Mouse (Mus musculus): ENCODE results near the gene Apobr.

The Apobr gene

DNA sequence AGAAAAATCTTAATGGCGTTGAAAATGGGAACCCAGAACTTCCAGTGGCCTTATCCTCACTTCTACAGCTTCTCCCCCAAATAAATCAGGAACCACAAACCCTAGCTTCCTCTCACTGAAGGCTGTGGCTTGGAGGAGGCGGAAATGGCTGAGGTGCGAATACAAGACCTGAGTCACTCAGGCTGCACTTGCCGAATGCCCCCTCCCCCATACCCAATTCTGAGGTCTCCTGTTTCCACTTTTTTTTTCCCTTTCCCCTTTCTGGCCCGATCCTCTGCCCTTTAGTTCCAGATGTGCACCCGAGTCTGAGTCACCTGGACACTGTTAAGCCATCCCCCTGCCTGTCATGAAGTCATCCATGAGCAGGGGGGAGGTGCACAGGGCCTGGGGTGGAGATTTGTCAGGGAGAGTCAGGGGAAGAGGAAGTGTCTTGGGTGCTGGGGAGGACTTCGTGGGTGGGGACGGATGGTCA is at the start of gene Apobr:
TSS of gene Apobr (plus strand) at position 437 of the 472 bp plus-strand sequence.
- DNase-seq (ENCODE audit: low read depth): peak; percentile 65

DNA sequence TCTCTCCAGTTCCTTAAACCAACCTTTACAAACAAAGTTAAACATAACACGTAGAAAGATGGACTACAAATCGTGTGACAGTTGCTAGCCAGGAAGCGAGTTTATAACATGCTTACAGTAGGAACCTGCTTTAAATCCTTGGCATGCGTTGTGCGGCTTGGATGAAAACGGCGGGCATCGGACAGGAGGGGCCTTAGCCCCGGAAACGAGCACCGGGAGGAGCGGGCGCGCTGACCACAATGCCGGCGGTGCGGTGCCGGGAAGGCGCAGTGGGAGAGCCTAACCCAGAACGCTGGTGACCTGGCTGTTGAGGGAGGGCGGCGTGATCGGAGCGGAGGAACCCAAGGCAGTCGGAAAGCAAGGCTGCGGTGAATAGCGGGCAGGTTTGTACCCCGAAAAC is 49.0 kb upstream of the Apobr start:
- DNase-seq (ENCODE audit: low read depth): no peak

DNA sequence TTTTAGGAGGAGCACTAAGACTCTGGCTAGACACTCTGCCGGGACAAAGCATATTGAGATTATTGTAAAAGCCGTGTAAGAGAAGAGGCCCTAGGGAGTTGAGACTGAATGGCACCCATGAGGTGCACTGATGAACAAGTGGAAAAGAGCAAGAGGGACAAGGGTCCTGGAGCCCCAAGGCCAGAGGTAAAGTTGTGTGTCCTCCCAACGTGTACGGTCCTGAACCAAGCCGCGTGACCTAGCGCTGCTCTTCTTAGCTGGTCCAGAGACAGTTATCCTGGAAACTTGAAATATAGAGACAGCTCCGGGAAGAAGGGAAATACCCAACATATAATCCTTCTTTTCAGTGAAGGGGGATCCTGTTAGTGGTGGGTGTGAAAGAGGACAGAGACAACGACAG is 48.3 kb upstream of the Apobr start:
- DNase-seq (ENCODE audit: low read depth): no peak

DNA sequence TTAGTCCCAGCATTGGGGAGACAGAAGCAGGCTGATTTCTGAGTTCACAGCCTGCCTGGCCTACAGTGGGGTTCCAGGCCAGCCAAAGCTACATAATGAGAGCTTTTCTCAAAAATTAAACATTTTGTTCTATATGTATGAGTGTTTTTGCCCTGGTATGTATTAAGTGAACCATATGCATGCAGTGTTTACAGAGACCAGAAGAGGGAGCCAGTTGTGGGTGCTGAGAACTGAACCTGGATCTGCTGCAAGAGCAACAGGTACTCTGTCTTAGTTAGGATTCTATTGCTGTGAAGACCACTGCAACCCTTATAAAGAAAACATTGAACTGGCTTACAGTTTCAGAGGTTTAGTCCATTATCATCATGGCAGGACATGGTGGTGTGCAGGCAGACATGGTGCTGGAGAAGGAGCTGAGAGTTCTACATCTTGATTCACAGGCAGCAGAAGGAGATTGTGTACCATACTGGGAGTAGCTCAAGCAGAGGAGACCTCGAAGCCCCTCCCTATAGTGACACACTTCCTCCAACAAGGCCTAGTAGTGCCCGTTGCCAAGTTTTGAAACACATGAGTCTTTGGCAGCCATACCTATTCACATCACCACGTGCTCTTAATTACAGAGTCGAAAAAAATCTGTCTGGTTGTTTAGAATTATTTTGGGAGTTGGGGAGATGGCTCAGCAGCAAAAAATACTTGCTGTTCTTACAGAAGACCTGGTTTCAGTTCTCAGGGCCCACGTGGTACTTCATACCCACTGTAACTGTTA is 46.7 kb upstream of the Apobr start:
- DNase-seq (ENCODE audit: low read depth): peak; percentile 54

DNA sequence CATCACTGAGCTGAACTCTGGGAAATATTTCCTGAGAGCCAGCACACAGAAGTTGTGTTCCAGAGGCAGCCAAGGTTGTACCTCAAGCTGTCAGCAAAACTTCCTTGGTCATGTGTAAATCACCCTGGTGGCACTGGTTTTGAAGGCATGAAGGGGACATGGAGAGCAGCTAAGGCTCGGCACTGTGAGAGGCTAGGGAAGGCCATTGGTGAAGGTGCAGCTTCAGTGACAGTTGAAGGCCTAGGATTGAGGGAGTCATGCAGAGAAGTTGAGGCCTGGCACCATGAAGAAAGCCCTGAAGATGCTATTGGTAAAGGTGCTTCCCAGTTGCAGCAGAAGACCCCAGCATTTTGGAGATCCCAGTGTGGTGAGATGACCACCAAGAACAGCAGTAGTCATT is 43.1 kb upstream of the Apobr start:
- no peak for DNase-seq (ENCODE audit: low read depth)

DNA sequence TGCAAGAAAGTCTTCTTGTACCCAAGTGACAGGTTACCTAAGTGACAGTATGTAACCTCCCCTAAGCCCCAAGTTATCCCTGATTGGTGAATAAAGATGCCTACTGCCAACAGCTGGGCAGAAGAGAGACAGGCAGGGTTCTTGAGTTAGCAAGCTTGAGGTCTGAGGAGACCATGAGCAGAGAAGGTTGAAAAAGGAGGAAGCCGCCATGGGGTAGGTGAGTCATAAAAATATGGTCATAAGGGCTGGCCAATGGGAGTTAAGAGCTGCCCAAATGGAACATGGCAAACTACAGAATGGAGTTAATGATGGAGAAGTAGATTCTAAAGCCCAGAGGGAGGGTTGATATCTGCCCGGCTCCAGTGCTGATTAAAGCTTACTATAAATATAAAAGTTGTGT is 39.1 kb upstream of the Apobr start:
- no peak for DNase-seq (ENCODE audit: low read depth)

DNA sequence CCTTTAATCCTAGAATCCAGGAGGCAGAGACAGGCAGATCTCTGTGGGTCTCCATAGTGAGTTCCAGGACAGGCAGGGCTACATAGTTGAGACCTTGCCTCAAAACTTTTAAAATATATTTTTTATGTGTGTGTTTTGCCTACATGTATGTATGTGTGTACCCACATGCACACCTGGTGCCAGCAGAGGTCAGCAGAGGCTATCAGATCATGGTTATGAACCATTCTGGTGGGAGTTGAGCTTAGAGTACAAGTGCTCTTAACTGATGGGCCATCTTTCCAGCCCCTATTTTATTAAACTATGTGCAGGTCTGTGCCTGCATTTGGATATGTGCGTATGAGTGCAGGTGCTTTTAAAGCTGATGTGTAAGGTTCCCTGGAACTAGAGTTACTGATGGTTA is 29.9 kb upstream of the Apobr start:
- DNase-seq (ENCODE audit: low read depth): no peak

DNA sequence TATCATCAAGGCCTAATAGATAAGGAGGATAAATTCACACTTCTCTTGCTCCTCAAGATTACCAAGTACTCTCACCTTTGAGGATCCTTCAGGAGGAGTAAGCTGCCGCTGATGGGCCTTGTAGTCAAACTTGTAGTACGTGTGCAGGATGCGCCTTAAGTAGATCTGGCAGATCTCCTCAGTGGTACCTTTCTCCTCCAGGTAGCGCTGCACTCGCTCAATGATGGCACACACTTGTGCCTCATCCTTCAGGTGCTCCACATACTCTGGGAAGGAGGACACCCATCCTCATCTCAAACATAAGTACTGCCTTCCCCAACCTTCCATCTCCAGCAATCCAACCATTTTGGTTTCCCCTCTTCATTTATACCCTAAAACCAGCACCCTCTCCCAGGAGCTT is 28.1 kb upstream of the Apobr start:
- no peak for DNase-seq (ENCODE audit: low read depth)

DNA sequence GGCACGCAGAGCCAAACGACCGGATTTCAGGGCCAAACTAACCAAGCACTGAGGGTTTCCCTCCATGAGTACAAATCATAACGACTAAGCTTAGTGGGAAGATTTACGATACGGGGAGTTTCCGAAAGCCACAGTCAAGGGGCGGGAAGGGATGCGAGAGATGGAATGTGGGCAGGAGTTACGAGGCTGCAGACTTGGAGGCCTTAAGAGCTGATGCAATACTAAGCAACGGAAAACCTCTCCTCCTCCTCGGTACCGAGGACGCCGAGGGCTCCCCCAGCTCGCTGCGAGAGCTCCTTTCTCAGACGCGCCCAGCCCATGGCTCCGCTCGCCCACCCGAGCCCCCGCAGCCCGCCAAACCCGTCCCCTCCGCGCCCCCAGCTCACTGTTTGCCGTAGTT is 19.0 kb upstream of the Apobr start:
- no peak for DNase-seq (ENCODE audit: low read depth)

DNA sequence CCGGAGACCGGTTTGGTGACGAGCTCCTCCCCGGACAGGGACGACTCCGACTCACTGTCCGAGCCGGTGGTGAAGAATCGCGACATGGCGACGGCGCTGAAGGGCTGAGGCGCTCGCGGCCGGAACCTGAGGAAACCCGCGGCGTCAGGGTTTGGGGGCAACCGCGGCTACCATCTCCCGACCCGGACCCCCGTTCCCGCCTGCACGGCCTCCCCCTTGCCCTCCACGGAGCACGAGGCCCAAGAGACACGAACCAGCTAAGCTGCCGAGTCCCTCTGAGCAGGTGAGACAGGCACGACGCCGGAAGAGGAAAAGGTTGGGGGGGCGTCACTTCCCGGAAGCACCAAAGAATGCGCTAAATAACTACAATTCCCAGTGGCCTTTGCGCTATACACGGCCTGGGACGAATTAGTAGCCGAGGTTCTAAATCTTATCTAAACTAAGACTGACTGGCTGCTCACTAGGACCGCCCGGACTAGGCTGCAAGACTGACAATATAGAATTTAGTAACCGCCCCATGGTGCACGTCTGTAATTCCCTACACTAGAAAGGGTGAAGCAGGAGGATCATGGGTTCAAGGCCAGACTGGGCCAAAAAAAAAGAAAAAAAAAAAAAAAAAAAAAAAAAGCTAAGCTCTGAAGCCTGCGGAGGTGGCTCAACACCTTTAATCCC is 18.5 kb upstream of the Apobr start, which contains the start of gene Eif3c:
TSS of gene Eif3c (minus strand) at position 318 of the 672 bp plus-strand sequence.
- DNase-seq (ENCODE audit: low read depth): peak; percentile 83

DNA sequence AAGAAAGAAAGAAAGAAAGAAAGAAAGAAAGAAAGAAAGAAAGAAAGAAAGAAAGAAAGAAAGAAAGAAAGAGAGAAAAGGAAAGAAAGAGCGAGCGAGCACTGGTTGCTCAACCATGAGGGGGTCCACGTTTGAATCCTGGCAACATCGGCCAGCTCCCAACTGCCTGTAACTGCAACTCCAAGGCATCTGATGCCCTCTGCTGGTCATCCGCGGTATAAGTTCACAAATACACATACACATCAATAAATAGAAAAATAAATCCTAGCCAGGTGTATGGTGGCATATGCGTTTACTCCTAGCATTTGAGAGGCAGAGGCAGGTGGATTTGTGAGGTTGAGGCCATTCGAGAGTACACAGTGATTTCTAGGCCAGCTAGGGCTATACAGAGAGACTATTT is 7.8 kb upstream of the Apobr start:
- DNase-seq (ENCODE audit: low read depth): peak; percentile 73

DNA sequence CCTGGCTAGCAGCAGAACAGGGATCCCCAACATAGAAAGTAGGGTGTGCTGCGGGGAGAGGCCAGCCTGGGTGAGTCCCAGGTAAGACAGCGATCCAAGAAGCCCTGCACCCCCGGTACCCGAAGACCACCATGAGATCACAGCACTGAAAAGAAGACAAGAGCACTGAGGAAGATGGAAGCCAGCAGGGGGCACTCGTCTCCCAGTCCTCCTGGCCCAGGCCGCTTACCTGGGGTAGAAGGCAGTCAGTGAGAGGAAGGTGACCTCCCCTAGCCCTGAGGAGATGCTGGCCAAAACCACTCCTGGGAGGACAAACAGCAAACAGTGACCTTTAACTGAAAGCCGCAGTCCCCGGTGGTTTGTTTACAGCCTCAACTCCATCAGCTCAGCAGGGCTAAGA is 5.6 kb upstream of the Apobr start:
- DNase-seq (ENCODE audit: low read depth): no peak

DNA sequence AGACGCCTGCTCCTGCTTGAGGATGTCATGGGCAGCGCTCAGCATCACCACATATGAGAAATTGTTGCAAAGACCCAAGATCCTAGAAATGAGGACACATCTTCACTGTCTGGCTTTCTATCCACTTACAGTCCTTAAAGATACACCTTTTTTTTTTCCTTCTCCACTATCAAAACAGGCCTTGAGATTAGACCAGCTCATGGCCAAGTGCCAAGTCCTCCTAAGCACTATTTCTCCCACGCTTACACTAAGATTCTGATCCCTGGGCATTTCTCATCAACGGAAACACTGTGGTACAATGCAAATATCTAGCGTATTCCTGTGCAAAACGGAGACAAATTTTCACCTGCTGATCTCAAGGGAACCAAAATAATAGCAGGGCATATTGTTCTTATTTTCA is 3.1 kb upstream of the Apobr start:
- DNase-seq (ENCODE audit: low read depth): no peak

DNA sequence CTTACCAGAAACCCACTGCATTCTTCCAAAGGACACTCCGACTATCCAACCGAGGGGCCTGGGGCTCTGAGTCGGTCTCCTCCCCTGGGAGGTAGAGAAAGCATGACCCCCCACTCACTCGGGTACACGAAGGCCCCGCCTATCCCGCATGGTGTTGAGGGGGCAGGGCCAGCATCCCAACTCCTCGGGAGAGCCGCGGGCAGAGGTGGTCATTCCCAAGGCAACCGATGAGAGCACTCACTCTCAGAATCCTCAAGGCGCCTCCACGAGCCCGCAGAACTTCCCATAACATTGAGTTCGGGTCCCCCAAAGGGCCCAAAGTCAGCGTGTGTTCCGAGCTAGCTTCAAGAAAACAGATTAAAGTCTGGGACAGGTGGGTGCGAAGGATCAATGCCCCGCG is 2.0 kb upstream of the Apobr start:
- DNase-seq (ENCODE audit: low read depth): no peak

DNA sequence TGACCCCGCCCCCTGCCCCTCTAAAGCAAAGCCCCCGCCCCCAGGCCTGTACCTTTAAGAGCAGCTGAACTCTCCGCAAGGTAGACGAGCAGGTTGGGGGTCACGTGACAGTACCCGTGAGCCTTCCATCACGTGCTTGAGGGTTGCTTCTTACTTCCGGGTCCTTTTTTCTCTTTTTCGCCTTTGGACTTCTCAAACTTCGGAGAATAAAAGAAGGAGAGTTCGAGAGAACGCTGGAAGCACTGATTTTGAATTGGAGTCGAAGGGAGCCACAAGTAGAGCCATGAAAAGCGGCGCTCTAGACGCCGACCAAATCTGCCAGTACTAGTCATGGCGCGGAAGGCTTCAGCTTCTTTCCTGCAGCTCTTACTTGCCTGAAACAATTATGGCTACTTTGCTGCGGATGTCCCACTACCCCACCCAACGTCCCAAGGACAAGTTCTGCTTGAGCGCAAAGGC is 1.5 kb upstream of the Apobr start:
- peak; percentile 72 for DNase-seq (ENCODE audit: low read depth)

DNA sequence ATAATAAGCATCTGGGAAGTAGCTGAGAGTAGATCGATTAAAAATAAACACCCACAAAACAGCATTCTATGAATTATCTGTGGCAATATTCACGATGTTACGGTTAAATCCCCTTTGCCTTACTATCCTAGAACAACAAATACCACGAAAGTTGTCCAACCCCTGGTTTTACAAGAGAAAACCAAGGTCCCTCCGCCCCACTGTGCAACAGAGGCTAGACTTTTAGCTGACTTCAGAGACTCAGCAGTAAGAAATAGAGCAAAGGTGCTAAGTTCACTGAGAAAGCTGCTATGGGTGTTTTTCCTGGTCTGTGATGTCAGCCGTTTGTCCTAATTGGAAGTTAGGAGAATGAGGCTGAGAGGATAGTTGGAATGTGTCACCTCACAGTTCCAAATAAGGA is 981 bp upstream of the Apobr start:
- DNase-seq (ENCODE audit: low read depth): no peak

DNA sequence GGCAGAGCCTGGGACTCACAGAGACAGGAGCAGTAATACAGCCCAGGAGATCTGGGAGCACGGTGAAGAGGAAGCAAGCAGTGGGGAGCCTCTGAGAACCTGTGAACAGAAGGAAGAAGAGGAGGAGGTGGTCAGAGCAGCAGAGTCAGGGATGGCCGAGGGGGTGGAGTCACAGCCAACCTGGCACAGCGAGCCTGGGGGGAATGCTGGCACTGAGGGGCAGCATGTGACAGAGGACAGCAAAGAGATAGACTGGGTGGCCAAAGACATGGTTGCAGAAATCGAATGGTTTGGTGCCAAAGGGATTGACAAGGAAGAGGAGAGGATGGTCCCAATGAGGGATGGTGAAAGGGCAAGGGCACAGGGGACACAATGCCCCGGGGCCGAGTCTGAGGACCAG is 975 bp downstream of the Apobr start, which contains the start of gene Cln3:
TSS of gene Cln3 (minus strand) at position 101 of the 400 bp plus-strand sequence.
- no peak for DNase-seq (ENCODE audit: low read depth)

DNA sequence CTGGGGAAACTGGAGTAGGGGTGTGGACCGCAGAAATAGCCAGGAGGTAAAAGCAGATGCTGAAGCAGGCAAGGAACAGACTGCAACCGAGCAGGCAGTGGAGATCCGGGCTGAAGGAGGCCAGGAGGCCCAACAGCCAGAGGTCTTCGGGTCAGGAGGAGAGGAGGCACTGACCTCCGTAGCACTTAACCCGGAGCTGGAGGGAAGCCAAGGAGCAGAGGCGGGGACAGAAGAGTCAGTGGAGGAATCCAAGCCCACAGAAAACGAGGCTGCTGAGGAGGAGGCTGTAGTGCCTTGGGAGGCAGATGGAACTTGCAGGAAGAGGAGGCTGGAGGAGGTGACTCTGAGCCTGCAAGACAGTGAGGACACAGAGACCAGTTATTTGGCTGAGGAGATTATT is 2.1 kb downstream of the Apobr start:
- DNase-seq (ENCODE audit: low read depth): no peak

DNA sequence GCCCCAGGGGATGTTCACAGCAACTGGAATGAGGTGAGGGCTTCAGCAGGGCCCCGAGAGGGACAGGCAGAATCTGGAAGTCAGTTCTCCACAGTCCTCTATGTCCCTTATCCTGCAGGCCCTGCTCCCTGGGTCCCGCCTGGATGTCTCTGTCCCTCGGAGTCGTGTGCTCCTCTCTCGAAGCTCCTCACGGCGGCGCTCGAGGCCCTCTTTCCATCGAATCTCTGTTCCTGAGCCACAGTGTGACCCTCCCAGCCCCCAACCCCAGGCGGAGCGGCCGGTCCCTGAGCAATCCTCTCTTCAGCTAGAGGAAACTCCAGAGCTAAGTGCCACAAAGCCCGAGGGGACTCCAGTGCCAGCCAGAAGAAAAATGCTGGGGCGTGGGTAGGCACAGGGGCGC is 3.0 kb downstream of the Apobr start:
- no peak for DNase-seq (ENCODE audit: low read depth)

DNA sequence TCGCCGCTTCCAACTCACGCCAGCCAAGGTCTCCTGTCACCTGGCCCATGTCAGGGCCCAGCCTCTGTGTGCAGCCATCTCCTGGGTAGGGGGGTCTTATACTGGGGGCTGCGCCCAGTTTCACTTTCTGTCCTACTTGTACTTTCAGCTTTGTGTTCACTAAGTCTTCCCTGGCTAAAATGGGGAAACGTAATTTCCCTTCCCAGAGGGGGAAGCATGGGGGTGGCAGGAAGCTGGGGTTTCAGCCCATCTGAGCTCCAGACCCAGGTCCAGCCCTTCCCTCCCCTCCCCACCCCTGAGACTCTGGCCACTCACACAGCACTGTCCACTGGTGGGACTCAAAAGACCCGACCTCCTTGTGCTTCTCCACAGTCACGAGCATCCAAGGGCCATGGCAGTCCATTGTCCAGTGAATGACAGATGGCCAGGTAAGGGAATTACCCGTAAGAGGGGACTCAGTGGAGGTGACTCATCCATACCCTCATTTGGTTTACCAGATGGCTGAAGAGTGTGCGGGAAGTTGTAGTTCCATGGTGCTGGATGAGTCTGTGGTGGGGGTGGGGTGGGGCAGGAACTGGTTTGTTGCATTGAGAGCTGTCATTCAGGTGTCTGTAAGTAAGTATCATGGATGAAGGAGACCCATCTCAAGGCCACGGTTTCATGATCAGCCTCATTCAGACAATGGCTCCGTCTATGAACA is 10.3 kb downstream of the Apobr start, which contains the start of gene Il27:
TSS of gene Il27 (minus strand) at position 80 of the 700 bp plus-strand sequence.
- no peak for DNase-seq (ENCODE audit: low read depth)

DNA sequence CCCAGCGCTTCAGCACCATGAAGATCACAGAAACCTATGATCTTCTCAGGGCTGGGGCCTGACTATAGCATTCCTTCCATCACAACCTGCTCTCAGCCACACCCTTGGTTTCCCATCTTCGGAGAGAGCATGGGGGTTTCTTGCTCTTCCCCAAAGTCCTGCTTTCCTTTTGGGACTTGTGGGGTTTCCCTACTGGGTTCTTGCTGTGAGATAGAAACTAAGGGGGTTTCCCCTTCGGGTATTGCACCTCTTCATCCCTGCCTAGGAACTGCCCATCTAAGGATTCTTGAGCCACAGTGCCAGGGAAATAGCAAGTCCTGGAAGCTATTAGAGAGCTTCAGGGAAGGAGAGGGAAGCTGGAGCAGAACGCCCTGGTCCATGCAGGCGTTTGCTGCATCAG is 11.1 kb downstream of the Apobr start:
- DNase-seq (ENCODE audit: low read depth): no peak

DNA sequence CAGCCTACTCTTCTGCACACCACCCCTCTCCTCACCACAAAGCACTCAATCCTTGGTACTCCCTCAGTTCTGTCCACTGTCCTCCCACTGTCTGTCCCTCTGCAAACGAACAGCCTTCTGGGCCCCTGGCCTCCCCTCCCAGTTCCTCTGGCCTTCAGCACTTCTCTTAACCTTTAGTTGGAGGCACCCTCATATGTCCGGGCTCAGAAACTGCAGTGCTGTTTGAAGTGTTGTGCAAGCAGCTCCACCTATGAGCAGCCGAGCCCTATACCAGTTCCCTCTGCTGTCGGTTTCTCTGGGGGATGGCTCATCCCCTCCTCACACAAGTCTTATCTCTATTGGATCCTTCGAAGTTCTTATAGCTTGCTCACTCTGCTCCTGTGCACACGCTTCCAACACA is 11.7 kb downstream of the Apobr start:
- no peak for DNase-seq (ENCODE audit: low read depth)

DNA sequence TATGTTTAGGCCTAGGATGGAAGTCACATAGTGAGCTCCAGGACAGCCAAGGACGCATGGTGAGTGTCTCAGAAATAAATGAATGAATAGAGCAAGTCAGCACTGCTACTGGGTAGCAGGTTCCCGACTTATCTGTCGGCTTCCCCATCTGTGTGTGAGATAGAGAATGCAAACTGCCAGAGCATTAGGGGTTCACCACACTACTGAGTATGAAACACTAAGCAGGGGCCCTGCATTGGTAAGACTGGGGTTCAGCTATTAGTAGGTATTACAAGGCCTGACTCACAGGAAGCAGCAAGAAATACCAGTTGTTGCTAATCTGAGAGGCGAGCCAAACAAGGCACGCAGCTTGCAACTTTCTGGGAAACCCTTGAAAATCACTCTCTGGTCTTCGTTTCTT is 14.2 kb downstream of the Apobr start:
- no peak for DNase-seq (ENCODE audit: low read depth)
